Mouse (Mus musculus): ENCODE measurements around the gene Rnaseh2a. TPM values are rescaled to one million over a fixed set of nuclear protein-coding genes. Genes with fewer than 3 reads are reported as not detected.

The Rnaseh2a gene
- polyA plus RNA-seq (2021; fragmentation: Nextera tagmentation), result 49.5 and 54.5 TPM in 2 replicates
- long read RNA-seq, experiment 1, transcript Rnaseh2a-203 (8 exons, 2,044 nt), result major isoform, 33 of 53 reads
- long read RNA-seq, experiment 1, partial matches to known transcripts, result 5 of 53 reads
- long read RNA-seq, experiment 1, other reads (novel, unspliced or antisense), result 9 of 53 reads
- long read RNA-seq, experiment 2, transcript Rnaseh2a-203 (8 exons, 2,044 nt), result major isoform, 32 of 45 reads
- long read RNA-seq, experiment 2, partial matches to known transcripts, result 4 of 45 reads
- long read RNA-seq, experiment 2, other reads (novel, unspliced or antisense), result 6 of 45 reads

GRCm38 (mm10) chr8:84969241-84970134 is at the start of gene Rnaseh2a, which contains the start of the genes Gm49661 and Prdx2:
TSS of gene Rnaseh2a (minus strand) at chr8:84969767.
TSS of gene Gm49661 (minus strand) at chr8:84969433.
TSS of gene Prdx2 (plus strand) at chr8:84969587.

GRCm38 (mm10) chr8:85014431-85014830 is 44.9 kb upstream of the Rnaseh2a start, which contains the start of gene Best2:
TSS of gene Best2 (minus strand) at chr8:85014531.

GRCm38 (mm10) chr8:84990349-84990748 is 20.8 kb upstream of the Rnaseh2a start, which contains the start of gene Hook2:
TSS of gene Hook2 (plus strand) at chr8:84990603.

GRCm38 (mm10) chr8:84978248-84978940 is 8.8 kb upstream of the Rnaseh2a start, which contains the start of gene Junb:
TSS of gene Junb (minus strand) at chr8:84978718.

GRCm38 (mm10) chr8:84946528-84947240 is 22.9 kb downstream of the Rnaseh2a start, which contains the start of gene Rtbdn:
TSS of gene Rtbdn (plus strand) at chr8:84946991.

GRCm38 (mm10) chr8:84936962-84937546 is 32.5 kb downstream of the Rnaseh2a start, which contains the start of gene Mast1:
TSS of gene Mast1 (minus strand) at chr8:84937359.

GRCm38 (mm10) chr8:84908421-84909161 is 61.0 kb downstream of the Rnaseh2a start, which contains the start of gene Dnase2a:
TSS of gene Dnase2a (plus strand) at chr8:84908560.

Other genes starting within 250 kb of the Rnaseh2a start
- gene G430095P16Rik, start 246.8 kb downstream of the Rnaseh2a start, polyA plus RNA-seq (2021; fragmentation: Nextera tagmentation), result 0.23 TPM in 1 of 2 replicates, not detected in the other
- 137 and 163 TPM in 2 replicates for gene Nfix, start 169.4 kb downstream of the Rnaseh2a start, polyA plus RNA-seq (2021; fragmentation: Nextera tagmentation)
- 19.8 and 22.2 TPM in 2 replicates for gene Dand5, start 146.9 kb downstream of the Rnaseh2a start, polyA plus RNA-seq (2021; fragmentation: Nextera tagmentation)
- 46.3 and 55.1 TPM in 2 replicates for gene Gadd45gip1, start 138.2 kb downstream of the Rnaseh2a start, polyA plus RNA-seq (2021; fragmentation: Nextera tagmentation)
- 149 and 190 TPM in 2 replicates for gene Rad23a, start 129.1 kb downstream of the Rnaseh2a start, polyA plus RNA-seq (2021; fragmentation: Nextera tagmentation)
- 138 and 151 TPM in 2 replicates for gene Calr, start 122.8 kb downstream of the Rnaseh2a start, polyA plus RNA-seq (2021; fragmentation: Nextera tagmentation)
- gene Farsa, start 112.8 kb downstream of the Rnaseh2a start, polyA plus RNA-seq (2021; fragmentation: Nextera tagmentation), result 20.6 and 22.2 TPM in 2 replicates
- 7.5 and 8.4 TPM in 2 replicates for gene Syce2, start 97.7 kb downstream of the Rnaseh2a start, polyA plus RNA-seq (2021; fragmentation: Nextera tagmentation)
- gene Gcdh, start 75.8 kb downstream of the Rnaseh2a start, polyA plus RNA-seq (2021; fragmentation: Nextera tagmentation), result 19.7 and 26.0 TPM in 2 replicates
- 0.12 and 0.31 TPM in 2 replicates for gene Klf1, start 67.8 kb downstream of the Rnaseh2a start, polyA plus RNA-seq (2021; fragmentation: Nextera tagmentation)
- 4.7 and 4.8 TPM in 2 replicates for gene Dnase2a, start 61.2 kb downstream of the Rnaseh2a start, polyA plus RNA-seq (2021; fragmentation: Nextera tagmentation)
- gene Mast1, start 32.4 kb downstream of the Rnaseh2a start, polyA plus RNA-seq (2021; fragmentation: Nextera tagmentation), result 9.3 and 21.9 TPM in 2 replicates
- 0.22 and 0.26 TPM in 2 replicates for gene Rtbdn, start 22.8 kb downstream of the Rnaseh2a start, polyA plus RNA-seq (2021; fragmentation: Nextera tagmentation)
- gene Gm49661, start 334 bp downstream of the Rnaseh2a start, polyA plus RNA-seq (2021; fragmentation: Nextera tagmentation), result not detected in 2 replicates
- 606 and 755 TPM in 2 replicates for gene Prdx2, start 180 bp downstream of the Rnaseh2a start, polyA plus RNA-seq (2021; fragmentation: Nextera tagmentation)
- gene Junb, start 9.0 kb upstream of the Rnaseh2a start, polyA plus RNA-seq (2021; fragmentation: Nextera tagmentation), result 127 and 330 TPM in 2 replicates
- gene Hook2, start 20.8 kb upstream of the Rnaseh2a start, polyA plus RNA-seq (2021; fragmentation: Nextera tagmentation), result 4.2 and 6.7 TPM in 2 replicates
- gene Best2, start 44.8 kb upstream of the Rnaseh2a start, polyA plus RNA-seq (2021; fragmentation: Nextera tagmentation), result not detected in 2 replicates
- gene Asna1, start 55.5 kb upstream of the Rnaseh2a start, polyA plus RNA-seq (2021; fragmentation: Nextera tagmentation), result 30.3 and 93.5 TPM in 2 replicates
- 31.7 and 158 TPM in 2 replicates for gene Trir, start 57.1 kb upstream of the Rnaseh2a start, polyA plus RNA-seq (2021; fragmentation: Nextera tagmentation)
- 25.2 and 34.4 TPM in 2 replicates for gene Tnpo2, start 67.1 kb upstream of the Rnaseh2a start, polyA plus RNA-seq (2021; fragmentation: Nextera tagmentation)
- gene Fbxw9, start 90.3 kb upstream of the Rnaseh2a start, polyA plus RNA-seq (2021; fragmentation: Nextera tagmentation), result 12.5 and 21.0 TPM in 2 replicates
- not detected in 2 replicates for gene Gm5741, start 98.2 kb upstream of the Rnaseh2a start, polyA plus RNA-seq (2021; fragmentation: Nextera tagmentation)
- 72.9 and 74.5 TPM in 2 replicates for gene Dhps, start 102.0 kb upstream of the Rnaseh2a start, polyA plus RNA-seq (2021; fragmentation: Nextera tagmentation)
- gene Wdr83os, start 111.0 kb upstream of the Rnaseh2a start, polyA plus RNA-seq (2021; fragmentation: Nextera tagmentation), result 114 and 122 TPM in 2 replicates
- 30.0 and 38.6 TPM in 2 replicates for gene Wdr83, start 111.5 kb upstream of the Rnaseh2a start, polyA plus RNA-seq (2021; fragmentation: Nextera tagmentation)
- 13.9 and 19.1 TPM in 2 replicates for gene Man2b1, start 113.5 kb upstream of the Rnaseh2a start, polyA plus RNA-seq (2021; fragmentation: Nextera tagmentation)
- gene Zfp791, start 153.3 kb upstream of the Rnaseh2a start, polyA plus RNA-seq (2021; fragmentation: Nextera tagmentation), result 1.3 and 1.7 TPM in 2 replicates
- not detected in 2 replicates for gene Cks1brt, start 182.2 kb upstream of the Rnaseh2a start, polyA plus RNA-seq (2021; fragmentation: Nextera tagmentation)